Mouse (Mus musculus) forebrain, embryonic 16.5 days (tissue): Measurements from ENCODE around the gene Mill2. TPM values are rescaled to one million over a fixed set of nuclear protein-coding genes. Genes with fewer than 3 reads are reported as not detected.

ENCODE experiments used
- ATAC-seq: fragments of 200-750 bp; cut with Nextera tagmentation; 2 replicates; pipeline ENCODE4 v1.8.0; 2017; ENCODE audit warnings: mild to moderate bottlenecking, moderate library complexity
- H3K27ac ChIP-seq: fragments of 300-500 bp; sonication (generic); 2 replicates; pipeline ENCODE4 v1.5.1; 2014; ENCODE audit warnings: low read length, control low read depth
- H3K27me3 ChIP-seq: fragments of 300-500 bp; sonication (generic); replicated peaks from 2 replicates; pipeline ENCODE4 v1.6.1; 2014; ENCODE audit warnings: low read length; ENCODE audit not compliant: control insufficient read depth, insufficient read depth
- H3K36me3 ChIP-seq: fragments of 300-500 bp; sonication (generic); 2 replicates; pipeline ENCODE4 v1.6.1; 2014; ENCODE audit not compliant: control insufficient read depth, insufficient read depth
- H3K4me1 ChIP-seq: fragments of 300-500 bp; sonication (generic); replicated peaks from 2 replicates; pipeline ENCODE4 v1.6.1; 2014; ENCODE audit warnings: low read length; ENCODE audit not compliant: control insufficient read depth, insufficient read depth
- H3K4me2 ChIP-seq: fragments of 300-500 bp; sonication (generic); 2 replicates; pipeline ENCODE4 v1.6.1; 2014; ENCODE audit warnings: mild to moderate bottlenecking, low read length, control low read depth
- H3K4me3 ChIP-seq: fragments of 300-500 bp; sonication (generic); replicated peaks from 2 replicates; pipeline ENCODE4 v1.5.1; 2014; ENCODE audit warnings: mild to moderate bottlenecking, low read length, control low read depth
- H3K9ac ChIP-seq: fragments of 300-500 bp; sonication (generic); replicated peaks from 2 replicates; pipeline ENCODE4 v1.6.1; 2014; ENCODE audit warnings: low read depth, low read length, control low read depth
- H3K9me3 ChIP-seq: fragments of 300-500 bp; sonication (generic); 2 replicates; pipeline ENCODE4 v1.6.1; 2016; ENCODE audit warnings: low read length; ENCODE audit not compliant: control insufficient read depth
- WGBS: fragments of 180-500 bp; shearing (Covaris S2); extraction: QIAGEN DNeasy Blood & Tissue Kit; methylation state at CpG from one replicate; pipeline ENCODE4 v1.1.7; 2014; 5-methylcytosine and 5-hydroxymethylcytosine counted together
- polyA plus RNA-seq: library from polyadenylated mRNA; unstranded; fragments of >200 nt; fragmentation: Nextera tagmentation; extraction: Ambion mirVana; gene quantifications from 2 replicates; pipeline ENCODE4 v1.2.1, GENCODE M21; 2015

Mill2 gene
- polyA plus RNA-seq, 1 experiment from 2014 or later: 0.30 TPM

DNA sequence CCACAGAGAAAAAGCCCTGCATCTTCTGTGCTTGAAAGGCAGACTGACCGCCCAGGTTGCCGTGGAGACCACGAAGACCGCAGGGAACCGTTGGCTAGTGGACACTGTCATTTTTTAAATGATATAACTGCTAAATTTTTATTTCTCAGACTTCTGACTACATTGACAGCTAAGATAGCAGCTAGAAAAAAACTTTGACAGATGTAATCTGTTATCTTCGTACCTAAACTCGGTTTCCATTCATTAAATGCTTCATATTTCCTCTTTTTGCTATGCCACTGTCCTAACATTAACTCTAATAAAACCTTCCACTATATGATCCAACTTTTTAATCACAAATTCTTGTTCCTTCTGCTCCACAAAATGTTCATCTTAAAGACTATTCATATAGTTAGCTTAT, 10.2 kb upstream of the Mill2 start:
- ATAC-seq: no peak
- no peaks in the 10 kb centered on the region for H3K9me3 ChIP-seq
- H3K9ac ChIP-seq: no peak overlapping the region
- no peak overlapping the region for H3K27ac ChIP-seq
- 87% methylated on average over 7 of the region's 7 CpGs for WGBS
- H3K4me2 ChIP-seq: no peak overlapping the region
- no peaks in the 10 kb centered on the region for H3K27me3 ChIP-seq
- no peaks in the 10 kb centered on the region for H3K36me3 ChIP-seq
- no peaks in the 10 kb centered on the region for H3K4me1 ChIP-seq
- H3K4me3 ChIP-seq: no peak overlapping the region

DNA sequence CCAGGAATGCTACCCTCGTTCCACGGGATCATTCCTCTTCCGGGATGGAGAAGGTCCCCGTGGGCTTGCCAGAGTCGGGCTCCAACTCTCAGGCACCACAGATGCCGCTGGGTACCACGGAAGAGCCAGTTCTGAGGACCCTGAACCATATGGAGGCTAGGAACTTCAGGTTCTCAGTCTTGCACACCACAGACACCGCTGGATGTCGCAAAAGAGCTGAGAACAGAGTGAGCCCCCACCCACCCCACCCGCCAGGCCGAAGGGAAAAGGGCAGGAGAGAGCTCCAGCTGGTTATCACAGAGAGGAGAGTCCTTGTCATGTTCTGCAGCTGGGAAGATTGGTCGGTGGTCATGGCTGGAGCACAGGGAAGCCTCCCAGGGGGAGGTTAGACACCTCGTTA, 7.5 kb upstream of the Mill2 start:
- no peak overlapping the region for H3K4me3 ChIP-seq
- H3K4me2 ChIP-seq: no peak overlapping the region
- ATAC-seq: no peak
- 47% methylated on average over 13 of the region's 13 CpGs for WGBS
- no peak overlapping the region for H3K27ac ChIP-seq
- H3K9me3 ChIP-seq: no peaks in the 10 kb centered on the region
- no peaks in the 10 kb centered on the region for H3K36me3 ChIP-seq
- H3K9ac ChIP-seq: no peak overlapping the region
- no peaks in the 10 kb centered on the region for H3K4me1 ChIP-seq
- H3K27me3 ChIP-seq: no peaks in the 10 kb centered on the region

DNA sequence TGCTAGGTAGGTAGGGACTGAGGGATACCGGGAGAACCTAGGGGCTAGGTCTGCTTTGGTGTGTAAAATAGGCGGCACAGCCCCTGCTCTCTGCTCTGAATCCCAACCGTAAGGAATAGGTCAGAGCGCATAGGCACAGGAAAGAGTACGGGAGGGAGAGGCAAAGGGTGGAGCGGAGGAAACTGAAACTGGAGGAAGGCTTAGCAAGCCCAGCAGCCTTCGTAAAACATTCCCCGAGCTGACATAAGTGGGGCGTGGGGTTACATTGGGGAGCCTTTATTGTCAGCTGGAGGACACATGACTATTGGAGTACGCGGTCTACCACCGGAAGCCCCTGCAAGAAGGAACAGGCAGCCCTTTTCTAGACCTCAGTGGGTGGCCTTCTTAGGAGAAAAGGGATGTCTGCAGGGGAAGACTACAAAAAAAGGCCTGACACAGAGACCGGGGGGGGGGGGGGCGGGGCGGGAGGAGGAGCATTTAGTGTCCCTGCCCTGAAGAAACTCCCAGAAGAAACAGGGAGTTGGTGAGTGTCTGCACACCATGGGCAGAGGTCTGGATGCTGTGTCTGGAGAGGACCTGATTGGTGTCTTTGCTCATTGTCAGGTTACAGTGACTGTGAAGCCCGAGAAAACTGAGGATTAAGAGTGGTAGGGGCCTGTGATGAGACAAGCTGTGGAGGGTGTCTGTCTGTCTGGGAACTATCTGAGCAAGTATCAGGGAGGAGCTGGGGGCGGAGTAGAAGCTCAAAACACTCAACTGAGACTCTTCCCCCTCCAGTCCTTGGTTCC, 814 bp downstream of the Mill2 start:
- WGBS: 3% methylated on average over 14 of the region's 17 CpGs
- H3K27me3 ChIP-seq: no peaks in the 10 kb centered on the region

DNA sequence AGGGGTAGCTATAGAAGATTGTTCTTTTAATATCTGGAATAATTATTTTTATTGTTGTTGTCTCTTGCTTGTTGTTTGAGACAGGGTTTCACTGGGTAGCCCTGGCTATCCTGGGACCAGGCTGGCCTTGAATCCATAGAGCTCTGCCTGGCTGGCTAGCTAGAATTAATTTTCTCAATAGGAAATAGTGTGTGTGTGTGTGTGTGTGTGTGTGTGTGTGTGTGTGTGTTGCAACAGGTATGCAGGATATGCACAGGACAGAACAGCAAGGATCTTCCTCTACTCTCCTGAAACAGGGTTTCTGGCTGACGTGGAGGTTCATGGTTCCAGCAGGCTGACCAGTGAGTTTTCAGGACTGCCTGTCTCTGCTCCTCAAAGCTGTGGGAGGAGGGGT, 1.4 kb downstream of the Mill2 start:
- Histone ChIP-seq H3K9ac (no peak overlapping the region), H3K4me1 (peaks cover 4% of the 10 kb centered on the region; the same call in 1 of the 2 replicates), H3K27me3 (no peaks in the 10 kb centered on the region), H3K36me3 (no peaks in the 10 kb centered on the region), H3K27ac (no peak overlapping the region), H3K4me2 (peak overlapping the region; percentile 38; the same call in 1 of the 2 replicates), H3K9me3 (no peaks in the 10 kb centered on the region), H3K4me3 (no peak overlapping the region)
- no peak for ATAC-seq
- WGBS: 80% methylated on average over 1 of the region's 1 CpGs

More for the DNA sequence above, 814 bp downstream of the Mill2 start:
- no peaks in the 10 kb centered on the region for H3K36me3 ChIP-seq
- peak overlapping the region; percentile 50 for H3K4me2 ChIP-seq
- ATAC-seq: peak; percentile 55; the same call in 1 of the 2 replicates
- H3K9me3 ChIP-seq: no peaks in the 10 kb centered on the region
- H3K9ac ChIP-seq: peak overlapping the region; percentile 42
- H3K4me1 ChIP-seq: peaks cover 4% of the 10 kb centered on the region; the same call in 1 of the 2 replicates
- peak overlapping the region; percentile 53; the same call in 1 of the 2 replicates for H3K27ac ChIP-seq
- H3K4me3 ChIP-seq: peak overlapping the region; percentile 35

DNA sequence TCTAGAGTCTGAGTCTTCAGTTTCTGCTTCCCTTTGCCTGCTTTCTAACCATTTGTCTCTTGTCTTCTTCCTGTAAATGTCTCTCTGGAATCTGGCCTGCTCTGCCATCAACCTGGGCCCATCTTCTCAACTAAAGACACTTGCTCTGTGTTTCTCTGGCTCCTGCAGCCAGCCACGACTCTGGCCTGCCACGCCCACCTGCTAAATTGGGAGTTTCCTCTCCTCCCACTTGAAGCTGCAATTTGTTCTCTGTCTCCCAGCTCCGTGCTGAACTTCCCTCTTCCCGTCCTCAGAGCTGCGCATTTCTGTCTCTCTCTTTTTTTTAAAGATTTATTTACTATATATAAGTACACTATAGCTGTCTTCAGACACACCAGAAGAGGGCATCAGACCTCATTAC, 5.0 kb downstream of the Mill2 start:
- 64% methylated on average over 5 of the region's 5 CpGs for WGBS
- Histone ChIP-seq H3K36me3 (no peaks in the 10 kb centered on the region), H3K27ac (no peak overlapping the region), H3K4me2 (no peak overlapping the region), H3K27me3 (no peaks in the 10 kb centered on the region), H3K9ac (no peak overlapping the region), H3K9me3 (no peaks in the 10 kb centered on the region), H3K4me3 (no peak overlapping the region), H3K4me1 (peaks cover 4% of the 10 kb centered on the region; the same call in 1 of the 2 replicates)
- ATAC-seq: no peak

DNA sequence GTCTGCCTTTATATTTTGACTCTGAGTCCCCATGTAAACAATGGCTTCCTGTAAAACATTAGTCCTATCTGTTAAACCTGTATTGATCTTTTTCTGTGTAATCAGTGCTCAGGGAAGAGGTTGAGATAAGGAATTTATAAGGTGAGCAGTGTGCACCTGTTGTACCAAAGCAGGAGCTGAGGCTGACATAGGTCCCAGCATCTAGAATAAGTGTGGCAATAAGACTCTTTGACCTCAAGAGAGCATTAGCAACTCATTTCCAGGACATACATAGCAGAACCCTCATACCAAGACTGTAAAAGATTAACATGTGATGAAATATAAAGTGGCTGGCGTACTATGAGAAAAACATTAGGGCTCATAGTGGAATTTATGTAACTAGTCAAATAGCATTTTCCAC, 8.6 kb downstream of the Mill2 start:
- 86% methylated on average over 1 of the region's 1 CpGs for WGBS
- Histone ChIP-seq H3K4me3 (no peak overlapping the region), H3K27ac (no peak overlapping the region)

DNA sequence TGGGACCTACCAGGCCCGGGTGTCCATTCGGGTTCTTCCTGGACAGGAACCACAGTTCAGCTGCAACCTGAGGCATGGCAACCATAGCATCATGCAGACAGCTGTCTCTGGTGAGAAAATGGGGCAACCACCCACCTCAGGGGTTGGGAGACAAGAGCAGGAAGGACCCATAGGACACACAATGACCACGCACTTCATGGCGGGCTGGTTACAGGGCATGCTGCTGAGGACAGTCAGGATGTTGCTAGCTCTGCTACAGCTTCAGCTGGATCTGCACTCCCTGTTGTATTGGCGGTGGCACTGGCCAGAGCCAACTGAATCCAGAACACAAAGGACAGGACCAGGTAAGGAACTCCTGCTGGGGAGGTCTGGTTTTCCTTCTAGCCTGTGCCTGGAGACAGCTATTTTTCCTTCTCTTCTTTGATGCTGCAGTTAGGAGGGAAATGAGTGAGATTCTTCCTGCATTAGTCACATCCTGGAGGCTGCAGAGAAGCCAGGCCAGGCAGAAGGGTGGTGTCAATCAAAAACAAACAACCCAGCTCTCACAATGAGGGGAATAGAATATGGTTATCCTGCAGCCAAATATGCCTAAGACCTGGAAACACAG, 18.6 kb downstream of the Mill2 start:
- Histone ChIP-seq H3K27me3 (no peaks in the 10 kb centered on the region), H3K9ac (no peak overlapping the region), H3K9me3 (no peaks in the 10 kb centered on the region), H3K27ac (no peak overlapping the region), H3K4me3 (no peak overlapping the region), H3K4me2 (no peak overlapping the region), H3K4me1 (no peaks in the 10 kb centered on the region), H3K36me3 (no peaks in the 10 kb centered on the region)
- ATAC-seq: no peak
- 83% methylated on average over 5 of the region's 5 CpGs for whole genome bisulfite sequencing

More for the DNA sequence above, 8.6 kb downstream of the Mill2 start:
- Histone ChIP-seq H3K4me1 (no peaks in the 10 kb centered on the region), H3K36me3 (no peaks in the 10 kb centered on the region), H3K9me3 (no peaks in the 10 kb centered on the region), H3K4me2 (no peak overlapping the region), H3K27me3 (no peaks in the 10 kb centered on the region), H3K9ac (no peak overlapping the region)
- no peak for ATAC-seq

DNA sequence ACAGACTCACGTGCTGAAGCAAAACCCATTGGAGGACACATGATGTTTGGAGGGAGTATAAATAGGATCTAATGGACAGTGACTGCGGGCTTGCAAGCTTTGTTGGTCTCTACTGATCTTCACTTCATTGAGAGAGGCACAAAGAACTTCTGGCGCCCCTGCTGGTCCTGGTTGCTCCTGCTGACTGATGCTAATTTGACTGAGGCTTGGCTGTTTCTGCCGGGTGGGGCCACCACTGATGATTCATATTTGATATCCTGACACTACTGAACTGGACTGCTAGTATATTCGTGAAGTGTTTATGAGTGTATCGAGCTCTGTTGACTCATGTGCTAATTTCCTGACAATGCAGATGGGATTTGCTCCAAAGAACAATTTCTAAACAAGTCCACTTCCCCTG, 23.0 kb downstream of the Mill2 start:
- Histone ChIP-seq H3K27me3 (no peaks in the 10 kb centered on the region), H3K4me3 (no peak overlapping the region), H3K4me2 (no peak overlapping the region), H3K27ac (no peak overlapping the region), H3K4me1 (no peaks in the 10 kb centered on the region), H3K9ac (no peak overlapping the region), H3K9me3 (no peaks in the 10 kb centered on the region), H3K36me3 (no peaks in the 10 kb centered on the region)
- WGBS: 89% methylated on average over 6 of the region's 6 CpGs
- no peak for ATAC-seq

DNA sequence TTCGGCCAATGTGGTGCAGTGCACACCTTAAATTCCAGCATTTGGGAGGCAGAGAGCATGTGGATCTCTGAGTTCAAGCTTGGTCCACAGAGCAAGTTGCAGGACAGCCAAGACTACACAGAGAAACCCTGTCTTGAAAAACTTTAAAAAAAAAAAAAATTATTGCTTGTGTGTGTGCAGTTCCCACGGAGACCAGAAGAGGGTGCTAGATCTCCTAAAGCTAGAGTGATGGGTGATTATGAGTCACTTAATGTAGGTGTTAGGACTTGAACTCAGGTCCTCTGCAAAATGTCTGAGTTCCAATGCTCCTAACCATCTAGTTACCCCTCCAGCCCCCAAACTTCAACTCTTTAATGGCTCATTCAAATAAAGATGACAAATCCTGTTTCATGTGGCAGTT, 28.7 kb downstream of the Mill2 start:
- H3K4me1 ChIP-seq: peaks cover 7% of the 10 kb centered on the region
- no peaks in the 10 kb centered on the region for H3K36me3 ChIP-seq
- no peak overlapping the region for H3K4me3 ChIP-seq
- H3K9ac ChIP-seq: no peak overlapping the region
- no peak overlapping the region for H3K27ac ChIP-seq
- H3K9me3 ChIP-seq: no peaks in the 10 kb centered on the region
- 83% methylated on average over 2 of the region's 2 CpGs for WGBS
- no peak for ATAC-seq
- no peaks in the 10 kb centered on the region for H3K27me3 ChIP-seq
- no peak overlapping the region for H3K4me2 ChIP-seq
